Mouse (Mus musculus) left cerebral cortex, postnatal 10 days (tissue): ENCODE measurements around the gene Chst11. TPM values are rescaled to one million over a fixed set of nuclear protein-coding genes. Genes with fewer than 3 reads are reported as not detected.

Source experiments
- DNase-seq, 2 experiments: peaks; one replicate each; pipeline ENCODE4 v3.0.0; 2021 to 2022; ENCODE audit warnings: low spot score in 2 of 2, mixed read lengths in 1 of 2; ENCODE audit errors: extremely low spot score in 1 of 2
- intact Hi-C: fragments of 180-260 bp; cut with DNase I; formaldehyde crosslinking; loops from one replicate; pipeline ENCODE4 v1.15.1; 2025
- total RNA-seq, 2 experiments: library from RNA; stranded (reverse); gene quantifications; 2 replicates each; pipeline ENCODE4 v1.2.3; 2021

Chst11 gene
- total RNA-seq, 2 experiments from 2014 or later = 27.3 to 27.8 TPM

GRCm38 (mm10) chr10:83094821-83095725 lies 109.8 kb downstream of the Chst11 start:
- intact Hi-C loops = loop anchor here (10.0 kb wide), 1 partner anchor 180 kb away; no protein-coding TSS in a partner anchor
- no peak for DNase-seq

- intact Hi-C loops = loop anchor here (10.0 kb wide), 1 partner anchor 181 kb away; no protein-coding TSS in a partner anchor
- DNase-seq = no peak
Observed at GRCm38 (mm10) chr10:83096257-83096656, 111.0 kb downstream of the Chst11 start.

GRCm38 (mm10) chr10:83098940-83099339 lies 113.6 kb downstream of the Chst11 start:
- DNase-seq = no peak
- intact Hi-C loops = loop anchor here (10.0 kb wide), 1 partner anchor 184 kb away; no protein-coding TSS in a partner anchor

- no peak for DNase-seq
- intact Hi-C loops = loop anchor here (5.0 to 10.0 kb wide), 3 partner anchors 83 to 185 kb away; partner anchors contain the start of gene Chst11
Observed at GRCm38 (mm10) chr10:83099669-83100068, 114.4 kb downstream of the Chst11 start.

- intact Hi-C loops = loop anchor here (5.0 kb wide), 2 partner anchors 81 to 114 kb away; partner anchors contain the start of gene Chst11
Observed at GRCm38 (mm10) chr10:83100890-83101289, 115.6 kb downstream of the Chst11 start.

GRCm38 (mm10) chr10:83101421-83102207 lies 116.3 kb downstream of the Chst11 start:
- intact Hi-C loops = loop anchor here (5.0 kb wide), 2 partner anchors 81 to 114 kb away; partner anchors contain the start of gene Chst11
- DNase-seq = no peak

More at GRCm38 (mm10) chr10:83100890-83101289, 115.6 kb downstream of the Chst11 start:
- peak in 1 of 2 experiments; percentile 58 for DNase-seq

- DNase-seq = no peak
- intact Hi-C loops = loop anchor here (5.0 kb wide), 2 partner anchors 80 to 115 kb away; partner anchors contain the start of gene Chst11
Observed at GRCm38 (mm10) chr10:83102745-83103144, 117.4 kb downstream of the Chst11 start.

GRCm38 (mm10) chr10:83104221-83104620 lies 118.9 kb downstream of the Chst11 start:
- no peak for DNase-seq
- intact Hi-C loops = loop anchor here (5.0 kb wide), 2 partner anchors 78 to 117 kb away; partner anchors contain the start of gene Chst11

GRCm38 (mm10) chr10:83106152-83106746 lies 121.0 kb downstream of the Chst11 start:
- intact Hi-C loops = no loop called here
- DNase-seq = peak; percentile 59 to 73

- no peak for DNase-seq
- intact Hi-C loops = no loop called here
Observed at GRCm38 (mm10) chr10:83107385-83107784, 122.1 kb downstream of the Chst11 start.

- intact Hi-C loops = no loop called here
- peak; percentile 44 to 80 for DNase-seq
Observed at GRCm38 (mm10) chr10:83107921-83108738, 122.8 kb downstream of the Chst11 start.

GRCm38 (mm10) chr10:83108946-83109345 lies 123.6 kb downstream of the Chst11 start:
- intact Hi-C loops = no loop called here
- no peak for DNase-seq

- peak; percentile 51 to 57 for DNase-seq
- intact Hi-C loops = no loop called here
Observed at GRCm38 (mm10) chr10:83111046-83111445, 125.7 kb downstream of the Chst11 start.

- intact Hi-C loops = no loop called here
- DNase-seq = no peak
Observed at GRCm38 (mm10) chr10:83112345-83112744, 127.0 kb downstream of the Chst11 start.

GRCm38 (mm10) chr10:83114564-83114963 lies 129.3 kb downstream of the Chst11 start:
- intact Hi-C loops = no loop called here
- no peak for DNase-seq

GRCm38 (mm10) chr10:83116889-83117288 lies 131.6 kb downstream of the Chst11 start:
- intact Hi-C loops = no loop called here
- peak in 1 of 2 experiments; percentile 60 for DNase-seq

- no peak for DNase-seq
- intact Hi-C loops = no loop called here
Observed at GRCm38 (mm10) chr10:83117851-83118250, 132.6 kb downstream of the Chst11 start.

- no peak for DNase-seq
- intact Hi-C loops = no loop called here
Observed at GRCm38 (mm10) chr10:83118613-83119012, 133.3 kb downstream of the Chst11 start.
